Mouse (Mus musculus) intestine, postnatal 0 days (tissue): Measurements from ENCODE around the gene Arid4b. TPM values are rescaled to one million over a fixed set of nuclear protein-coding genes. Genes with fewer than 3 reads are reported as not detected.
A peak's percentile ranks its signal among the peaks of the same experiment; 100 is the strongest.

Experiments
- ATAC-seq: fragments of 200-750 bp; cut with Nextera tagmentation; 2 replicates; pipeline ENCODE4 v1.8.0; 2017; ENCODE audit warnings: mild to moderate bottlenecking, moderate TSS enrichment, moderate library complexity
- H3K27ac ChIP-seq: fragments of 300-500 bp; sonication (generic); 2 replicates; pipeline ENCODE4 v1.5.1; 2014; ENCODE audit warnings: mild to moderate bottlenecking, low read depth, low read length, moderate library complexity
- H3K27me3 ChIP-seq: fragments of 300-500 bp; sonication (generic); replicated peaks from 2 replicates; pipeline ENCODE4 v1.6.1; 2014; ENCODE audit warnings: low read length, mixed read lengths; ENCODE audit not compliant: control insufficient read depth, insufficient read depth
- H3K36me3 ChIP-seq: fragments of 300-500 bp; sonication (generic); 2 replicates; pipeline ENCODE4 v1.6.1; 2014; ENCODE audit warnings: mild to moderate bottlenecking, moderate library complexity; ENCODE audit not compliant: control insufficient read depth, insufficient read depth
- H3K4me1 ChIP-seq: fragments of 300-500 bp; sonication (generic); replicated peaks from 2 replicates; pipeline ENCODE4 v1.6.1; 2014; ENCODE audit warnings: antibody characterized with exemption, low read length, mixed read lengths; ENCODE audit not compliant: control insufficient read depth, insufficient read depth
- H3K4me2 ChIP-seq: fragments of 300-500 bp; sonication (generic); replicated peaks from 2 replicates; pipeline ENCODE4 v1.6.1; 2014; ENCODE audit warnings: low read depth, mild to moderate bottlenecking, moderate library complexity
- H3K4me3 ChIP-seq: fragments of 300-500 bp; sonication (generic); 2 replicates; pipeline ENCODE4 v1.5.1; 2014; ENCODE audit warnings: low read depth, low read length
- H3K9ac ChIP-seq: fragments of 300-500 bp; sonication (generic); 2 replicates; pipeline ENCODE4 v1.6.1; 2014; ENCODE audit warnings: mild to moderate bottlenecking, low read depth, low read length
- H3K9me3 ChIP-seq: fragments of 300-500 bp; sonication (generic); 2 replicates; pipeline ENCODE4 v1.6.1; 2016; ENCODE audit warnings: mixed run types; ENCODE audit not compliant: control insufficient read depth
- CTCF ChIP-seq: sonication (generic); IDR thresholded peaks from 2 replicates; pipeline ENCODE4 v1.5.1; 2016; ENCODE audit warnings: low read depth, mild to moderate bottlenecking, control low read depth, antibody characterized with exemption, moderate library complexity
- WGBS: fragments of 180-500 bp; shearing (Covaris S2); extraction: QIAGEN DNeasy Blood & Tissue Kit; methylation state at CpG from one replicate; pipeline ENCODE4 v1.1.7; 2014; 5-methylcytosine and 5-hydroxymethylcytosine counted together
- polyA plus RNA-seq: library from polyadenylated mRNA; unstranded; fragments of >200 nt; fragmentation: Nextera tagmentation; extraction: Ambion mirVana; gene quantifications from 2 replicates; pipeline ENCODE4 v1.2.1, GENCODE M21; 2015

Arid4b gene
- polyA plus RNA-seq, 1 experiment from 2014 or later = 25.6 TPM

DNA sequence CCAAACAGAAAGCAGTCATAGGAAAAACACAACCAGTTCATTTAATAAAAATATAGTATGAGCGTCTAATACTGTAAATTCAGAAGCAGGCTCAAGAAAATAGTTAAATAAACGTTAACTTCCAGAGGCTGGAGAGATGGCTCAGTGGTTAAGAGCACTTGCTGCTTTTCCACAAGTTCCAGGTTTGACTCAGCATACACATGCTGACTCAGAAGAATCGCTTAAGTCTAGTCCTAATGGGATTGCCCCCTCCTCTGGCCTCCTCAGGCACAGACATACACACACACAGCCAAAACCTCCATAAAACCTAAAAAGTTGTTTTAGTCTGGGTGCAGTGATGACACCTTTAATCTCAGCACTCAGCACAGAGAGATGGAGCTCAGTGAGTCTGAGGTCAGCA lies 6.2 kb upstream of the Arid4b start:
- ATAC-seq = no peak
- Histone ChIP-seq H3K4me2 (no peak overlapping the region), H3K4me1 (no peaks in the 10 kb centered on the region; the same call in 1 of the 2 replicates), H3K9ac (no peak overlapping the region), H3K36me3 (peaks cover 47% of the 10 kb centered on the region), H3K4me3 (no peak overlapping the region), H3K27ac (no peak overlapping the region), H3K9me3 (no peaks in the 10 kb centered on the region), H3K27me3 (no peaks in the 10 kb centered on the region)
- TF ChIP-seq CTCF = no peak
- WGBS = 79% methylated on average over 3 of the region's 3 CpGs

DNA sequence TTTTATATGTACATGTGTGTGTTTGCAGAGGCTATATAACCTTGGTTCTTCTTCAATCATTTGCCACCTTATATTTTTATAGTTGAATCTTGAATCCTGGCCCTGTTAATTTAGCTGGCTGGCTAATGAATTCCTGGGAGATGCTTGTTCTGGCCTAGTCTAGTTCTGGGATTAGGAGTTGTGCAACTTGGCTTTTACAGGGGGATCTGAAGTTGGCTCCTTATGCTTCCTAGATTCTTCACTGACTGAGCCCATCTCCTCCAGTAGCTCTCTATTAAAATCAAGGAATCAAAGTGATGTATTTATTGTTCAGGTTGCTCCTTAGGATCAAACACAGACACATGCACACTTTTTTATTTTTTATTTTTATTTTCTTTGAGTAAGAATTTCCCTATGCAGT lies 3.5 kb upstream of the Arid4b start:
- Histone ChIP-seq H3K4me1 (no peaks in the 10 kb centered on the region; the same call in 1 of the 2 replicates), H3K4me3 (no peak overlapping the region), H3K9me3 (no peaks in the 10 kb centered on the region), H3K36me3 (peaks cover 22% of the 10 kb centered on the region), H3K9ac (no peak overlapping the region), H3K27ac (no peak overlapping the region), H3K4me2 (no peak overlapping the region), H3K27me3 (no peaks in the 10 kb centered on the region)
- no peak for ATAC-seq
- TF ChIP-seq CTCF = no peak

DNA sequence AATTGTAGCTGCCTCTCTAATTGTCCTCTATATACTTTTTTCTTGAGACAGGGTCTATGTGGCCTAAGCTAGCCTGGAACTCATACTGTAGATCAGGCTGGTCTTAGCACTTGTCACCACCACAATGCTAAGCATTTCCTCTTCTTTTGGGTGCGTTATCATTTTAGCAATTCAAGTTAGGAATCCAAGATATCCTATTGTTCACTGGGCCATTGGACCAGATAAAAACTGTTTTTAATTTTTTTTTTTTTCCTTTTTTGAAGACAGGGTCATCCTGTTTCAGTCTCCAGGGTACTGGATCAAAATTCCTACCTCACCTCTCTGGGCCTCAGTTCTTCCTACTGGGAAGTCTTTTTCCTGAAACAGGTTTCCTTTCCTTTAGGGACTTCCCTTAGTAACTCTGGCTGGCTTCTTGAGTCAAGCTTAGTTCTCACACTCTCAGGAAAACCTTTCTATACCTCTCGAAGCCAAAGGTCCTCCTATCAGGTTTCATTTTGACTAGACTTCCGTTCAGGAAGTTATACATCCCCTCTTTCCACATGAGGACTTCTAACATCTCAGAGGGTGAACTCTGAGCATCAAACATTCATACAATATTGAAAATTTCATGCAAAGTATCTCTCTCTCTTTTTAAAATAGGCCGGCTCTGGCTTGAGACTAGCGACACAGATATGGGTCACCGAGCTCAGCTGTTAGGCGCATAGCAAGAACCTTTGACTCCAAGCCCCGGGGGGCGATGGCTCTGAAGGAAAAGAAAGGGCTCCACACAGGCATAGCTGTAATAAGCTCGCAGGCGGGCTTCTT lies 621 bp upstream of the Arid4b start:
- no peak for TF ChIP-seq CTCF
- H3K27ac ChIP-seq = peak overlapping the region; percentile 76
- peaks cover 7% of the 10 kb centered on the region for H3K36me3 ChIP-seq
- H3K9ac ChIP-seq = peak overlapping the region; percentile 68
- H3K9me3 ChIP-seq = no peaks in the 10 kb centered on the region
- 3% methylated on average over 11 of the region's 11 CpGs for WGBS
- peaks cover 2% of the 10 kb centered on the region; the same call in 1 of the 2 replicates for H3K4me1 ChIP-seq
- no peak for ATAC-seq
- no peaks in the 10 kb centered on the region for H3K27me3 ChIP-seq
- H3K4me3 ChIP-seq = peak overlapping the region; percentile 100
- peak overlapping the region; percentile 76 for H3K4me2 ChIP-seq

DNA sequence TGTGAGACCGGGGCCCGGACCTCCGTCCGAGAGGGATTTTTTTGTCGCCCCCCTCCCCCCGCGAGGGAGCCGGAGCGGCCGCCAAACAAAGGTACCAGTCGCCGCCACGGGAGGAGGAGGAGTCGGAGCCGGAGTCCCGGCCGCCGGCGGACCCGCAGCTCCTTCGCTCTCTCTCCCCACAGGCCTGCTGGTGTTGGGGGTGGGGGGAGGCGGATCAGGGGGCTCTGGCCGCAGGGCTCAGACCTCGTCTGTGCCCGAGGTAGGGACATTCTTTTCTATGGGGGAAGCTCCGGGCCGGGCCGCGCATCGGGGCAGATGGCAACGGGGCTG lies 875 bp downstream of the Arid4b start:
- no peaks in the 10 kb centered on the region for H3K27me3 ChIP-seq
- H3K4me1 ChIP-seq = peaks cover 2% of the 10 kb centered on the region; the same call in 1 of the 2 replicates
- H3K27ac ChIP-seq = peak overlapping the region; percentile 97
- peaks cover 5% of the 10 kb centered on the region for H3K36me3 ChIP-seq
- peak overlapping the region; percentile 100 for H3K4me3 ChIP-seq
- peak overlapping the region; percentile 98 for H3K9ac ChIP-seq
- peak overlapping the region; percentile 80 for H3K4me2 ChIP-seq
- peak; percentile 42 for ATAC-seq
- TF ChIP-seq CTCF = no peak
- 0% methylated on average over 16 of the region's 31 CpGs for WGBS
- H3K9me3 ChIP-seq = no peaks in the 10 kb centered on the region

GRCm38 (mm10) chr13:14064341-14065027 lies 1.5 kb downstream of the Arid4b start:
- peaks cover 2% of the 10 kb centered on the region; the same call in 1 of the 2 replicates for H3K4me1 ChIP-seq
- H3K27me3 ChIP-seq = no peaks in the 10 kb centered on the region
- H3K9me3 ChIP-seq = no peaks in the 10 kb centered on the region
- H3K27ac ChIP-seq = peak overlapping the region; percentile 97
- peaks cover 5% of the 10 kb centered on the region for H3K36me3 ChIP-seq
- 0 out of 2 replicates have a peak, but pooled peaks have one; percentile 0 for ATAC-seq
- H3K4me2 ChIP-seq = peak overlapping the region; percentile 80
- WGBS = under 1% methylated on average over 56 of the region's 65 CpGs
- no peak for TF ChIP-seq CTCF
- H3K4me3 ChIP-seq = peak overlapping the region; percentile 100
- peak overlapping the region; percentile 98 for H3K9ac ChIP-seq

- H3K9me3 ChIP-seq = no peaks in the 10 kb centered on the region
- H3K9ac ChIP-seq = peak overlapping the region; percentile 98
- no peaks in the 10 kb centered on the region for H3K27me3 ChIP-seq
- TF ChIP-seq CTCF = no peak
- peak overlapping the region; percentile 80 for H3K4me2 ChIP-seq
- ATAC-seq = no peak
- H3K36me3 ChIP-seq = peaks cover 5% of the 10 kb centered on the region
- 0 out of 2 replicates have a peak overlapping the region, but pooled peaks have one; percentile 97 for H3K27ac ChIP-seq
- peaks cover 2% of the 10 kb centered on the region; the same call in 1 of the 2 replicates for H3K4me1 ChIP-seq
- H3K4me3 ChIP-seq = peak overlapping the region; percentile 100
- WGBS = 8% methylated on average over 9 of the region's 9 CpGs
Observed at GRCm38 (mm10) chr13:14065028-14065380, 2.0 kb downstream of the Arid4b start.
